Mouse (Mus musculus): ENCODE results near the gene Tmprss11e.

DNA sequence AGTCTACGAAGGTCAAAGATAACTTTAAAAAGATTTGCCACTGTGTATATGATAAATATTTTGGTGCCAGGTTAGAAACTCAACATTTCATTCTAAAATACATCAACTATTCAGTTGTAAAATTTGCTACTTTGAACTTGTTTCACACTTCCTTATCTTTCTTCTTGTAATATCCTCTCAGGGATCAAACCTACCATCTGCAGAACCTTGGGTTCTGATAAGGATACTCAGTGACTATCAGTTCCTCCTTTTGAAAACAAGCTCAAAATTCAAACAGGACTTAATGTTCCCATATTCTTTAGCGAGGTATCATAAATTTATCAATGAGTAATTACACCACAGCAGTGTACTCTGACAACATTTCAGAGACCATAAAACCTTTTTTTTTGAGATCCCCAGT is 30.6 kb downstream of the Tmprss11e start:
- TF ChIP-seq TAL1 (IDR thresholded peaks at IDR 0.05; ENCODE audit: low read length) (no peak), GATA1 (IDR thresholded peaks at IDR 0.05; ENCODE audit: low read length) (no peak)

Measured in erythroblast, embryonic 14.5 days (primary cell).